Mouse (Mus musculus): Measurements from ENCODE around the gene Tnfsf14. TPM values are rescaled to one million over a fixed set of nuclear protein-coding genes. Genes with fewer than 3 reads are reported as not detected.
A peak's percentile ranks its signal among the peaks of the same experiment; 100 is the strongest.

Tnfsf14 gene
- under 1 TPM in 2 of 4 experiments, not detected in 2; 0.16 to 0.17 TPM for total RNA-seq (2022)

GRCm38 (mm10) chr17:57194041-57194507 lies at the start of gene Tnfsf14:
Tnfsf14 (minus strand) TSS chr17:57194177.
- DNase-seq = no peak

GRCm38 (mm10) chr17:57237181-57237580 lies 43.2 kb upstream of the Tnfsf14 start:
- no peak for DNase-seq

GRCm38 (mm10) chr17:57235803-57236202 lies 41.8 kb upstream of the Tnfsf14 start:
- DNase-seq = no peak

GRCm38 (mm10) chr17:57234254-57234928 lies 40.4 kb upstream of the Tnfsf14 start:
- DNase-seq = no peak

GRCm38 (mm10) chr17:57233038-57233437 lies 39.1 kb upstream of the Tnfsf14 start:
- DNase-seq = no peak

GRCm38 (mm10) chr17:57232200-57232599 lies 38.2 kb upstream of the Tnfsf14 start:
- no peak for DNase-seq

- no peak for DNase-seq
These were observed 37.4 kb upstream of the Tnfsf14 start for GRCm38 (mm10) chr17:57231321-57231771.

- DNase-seq = no peak
These were observed 36.8 kb upstream of the Tnfsf14 start for GRCm38 (mm10) chr17:57230728-57231125.

- no peak for DNase-seq
These were observed 36.1 kb upstream of the Tnfsf14 start for GRCm38 (mm10) chr17:57229851-57230727.

- DNase-seq = no peak
These were observed 34.9 kb upstream of the Tnfsf14 start for GRCm38 (mm10) chr17:57228873-57229272.

- DNase-seq = peak; percentile 60
These were observed 34.0 kb upstream of the Tnfsf14 start, which contains the start of gene C3 for GRCm38 (mm10) chr17:57228014-57228413. C3 (minus strand) TSS chr17:57228136.

- no peak for DNase-seq
These were observed 33.5 kb upstream of the Tnfsf14 start for GRCm38 (mm10) chr17:57227468-57227867.

GRCm38 (mm10) chr17:57223313-57223712 lies 29.3 kb upstream of the Tnfsf14 start:
- DNase-seq = no peak

- no peak for DNase-seq
These were observed 27.9 kb upstream of the Tnfsf14 start for GRCm38 (mm10) chr17:57221911-57222310.

- DNase-seq = no peak
These were observed 25.9 kb upstream of the Tnfsf14 start for GRCm38 (mm10) chr17:57219884-57220207.

- DNase-seq = no peak
These were observed 25.3 kb upstream of the Tnfsf14 start for GRCm38 (mm10) chr17:57219167-57219883.

GRCm38 (mm10) chr17:57218335-57218900 lies 24.4 kb upstream of the Tnfsf14 start:
- DNase-seq = no peak

GRCm38 (mm10) chr17:57214676-57215387 lies 20.9 kb upstream of the Tnfsf14 start:
- no peak for DNase-seq

- DNase-seq = no peak
These were observed 17.5 kb upstream of the Tnfsf14 start for GRCm38 (mm10) chr17:57211501-57211900.

- no peak for DNase-seq
These were observed 15.4 kb upstream of the Tnfsf14 start for GRCm38 (mm10) chr17:57209330-57209729.

GRCm38 (mm10) chr17:57207938-57208337 lies 14.0 kb upstream of the Tnfsf14 start:
- DNase-seq = no peak

All from adrenal gland, adult 8-10 months (tissue).